Mouse (Mus musculus): ENCODE measurements around the gene Fgfr1op. TPM values are rescaled to one million over a fixed set of nuclear protein-coding genes. Genes with fewer than 3 reads are reported as not detected.

The Fgfr1op gene
- total RNA-seq, 2 experiments from 2014 or later, result 21.4 to 21.7 TPM

GRCm38 (mm10) chr17:8241645-8242044, 76.3 kb downstream of the Fgfr1op start:
- DNase-seq (ENCODE audit: extremely low spot score in 1 of 2, low spot score in 2 of 2), result no peak
- no peak overlapping the region for H3K27ac ChIP-seq
- no peak overlapping the region for H3K4me3 ChIP-seq
- intact Hi-C loops (cut with DNase I), result no loop called here
- no peak for TF ChIP-seq CTCF (IDR thresholded peaks at IDR 0.05)

- no peak for TF ChIP-seq CTCF (IDR thresholded peaks at IDR 0.05)
- Histone ChIP-seq H3K27ac (no peak overlapping the region), H3K4me3 (no peak overlapping the region)
- intact Hi-C loops (cut with DNase I), result no loop called here
- no peak for DNase-seq (ENCODE audit: extremely low spot score in 1 of 2, low spot score in 2 of 2)
Measured at GRCm38 (mm10) chr17:8242186-8242585, 76.9 kb downstream of the Fgfr1op start.

- H3K4me3 ChIP-seq, result no peak overlapping the region
- intact Hi-C loops (cut with DNase I), result no loop called here
- no peak for DNase-seq (ENCODE audit: extremely low spot score in 1 of 2, low spot score in 2 of 2)
- no peak for TF ChIP-seq CTCF (IDR thresholded peaks at IDR 0.05)
- no peak overlapping the region for H3K27ac ChIP-seq
Measured at GRCm38 (mm10) chr17:8244124-8244523, 78.8 kb downstream of the Fgfr1op start.

- intact Hi-C loops (cut with DNase I), result no loop called here
- DNase-seq (ENCODE audit: extremely low spot score in 1 of 2, low spot score in 2 of 2), result no peak
- TF ChIP-seq CTCF (IDR thresholded peaks at IDR 0.05), result no peak
- Histone ChIP-seq H3K27ac (no peak overlapping the region), H3K4me3 (no peak overlapping the region)
Measured at GRCm38 (mm10) chr17:8246102-8246754, 80.9 kb downstream of the Fgfr1op start.

Other genes with a start within 250 kb of the Fgfr1op start
- gene Tagap, start 239.5 kb upstream of the Fgfr1op start, total RNA-seq (2021), result 1 to 10 TPM; 4.6 to 6.0 TPM
- gene Rsph3a, start 219.9 kb upstream of the Fgfr1op start, total RNA-seq (2021), result 10 to 100 TPM; 31.7 to 39.7 TPM
- under 1 TPM; 0.18 to 0.61 TPM for gene Gm49673, start 17.7 kb upstream of the Fgfr1op start, total RNA-seq (2021)
- 1 to 10 TPM; 3.7 to 4.7 TPM for gene Rnaset2a, start 17.4 kb upstream of the Fgfr1op start, total RNA-seq (2021)
- gene Ccr6, start 70.5 kb downstream of the Fgfr1op start, total RNA-seq (2021), result not detected
- gene Mpc1, start 117.4 kb downstream of the Fgfr1op start, total RNA-seq (2021), result 100 to 1,000 TPM; 170 to 173 TPM
- 10 to 100 TPM; 63.8 to 65.7 TPM for gene Sft2d1, start 145.6 kb downstream of the Fgfr1op start, total RNA-seq (2021)
- gene Prr18, start 172.0 kb downstream of the Fgfr1op start, total RNA-seq (2021), result 10 to 100 TPM; 12.6 to 15.5 TPM
- under 1 TPM; 0.70 to 0.79 TPM for gene T2, start 190.5 kb downstream of the Fgfr1op start, total RNA-seq (2021)

All from left cerebral cortex, adult 2 months (tissue).